Mouse (Mus musculus) midbrain, embryonic 11.5 days (tissue): ENCODE measurements around the gene Yae1d1. TPM values are rescaled to one million over a fixed set of nuclear protein-coding genes. Genes with fewer than 3 reads are reported as not detected.
"Not testable (repeated sequence)": the region's sequence is repeated elsewhere in the genome, so short reads cannot be mapped to it uniquely, and the experiment has no call there.

Experiments used
- ATAC-seq: fragments of 200-750 bp; cut with Nextera tagmentation; 2 replicates; pipeline ENCODE4 v1.8.0; 2017; ENCODE audit warnings: moderate TSS enrichment, moderate library complexity; ENCODE audit not compliant: low FRiP score
- DNase-seq: peaks from one replicate; pipeline ENCODE4 v3.0.0; 2015; ENCODE audit warnings: low spot score; ENCODE audit errors: missing footprints
- H3K27ac ChIP-seq: fragments of 300-500 bp; sonication (generic); 2 replicates; pipeline ENCODE4 v1.5.1; 2014; ENCODE audit warnings: low read depth, low read length
- H3K27me3 ChIP-seq: fragments of 300-500 bp; sonication (generic); 2 replicates; pipeline ENCODE4 v1.6.1; 2014; ENCODE audit warnings: mild to moderate bottlenecking, low read length, moderate library complexity, mixed read lengths; ENCODE audit not compliant: control insufficient read depth, insufficient read depth
- H3K36me3 ChIP-seq: fragments of 300-500 bp; sonication (generic); 2 replicates; pipeline ENCODE4 v1.6.1; 2014; ENCODE audit warnings: mild to moderate bottlenecking, low read length, moderate library complexity, mixed read lengths; ENCODE audit not compliant: control insufficient read depth, insufficient read depth
- H3K4me1 ChIP-seq: fragments of 300-500 bp; sonication (generic); 2 replicates; pipeline ENCODE4 v1.6.1; 2014; ENCODE audit warnings: low read length; ENCODE audit not compliant: control insufficient read depth, insufficient read depth
- H3K4me2 ChIP-seq: fragments of 300-500 bp; sonication (generic); 2 replicates; pipeline ENCODE4 v1.6.1; 2014; ENCODE audit warnings: mild to moderate bottlenecking, moderate library complexity
- H3K4me3 ChIP-seq: fragments of 300-500 bp; sonication (generic); 2 replicates; pipeline ENCODE4 v1.5.1; 2014; ENCODE audit warnings: low read depth, low read length
- H3K9ac ChIP-seq: fragments of 300-500 bp; sonication (generic); 2 replicates; pipeline ENCODE4 v1.6.1; 2014; ENCODE audit warnings: low read length
- H3K9me3 ChIP-seq: fragments of 300-500 bp; sonication (generic); 2 replicates; pipeline ENCODE4 v1.6.1; 2016; ENCODE audit warnings: low read length; ENCODE audit not compliant: control insufficient read depth
- WGBS: fragments of 180-500 bp; shearing (Covaris S2); extraction: QIAGEN DNeasy Blood & Tissue Kit; methylation state at CpG from one replicate; pipeline ENCODE4 v1.1.7; 2014; 5-methylcytosine and 5-hydroxymethylcytosine counted together
- polyA plus RNA-seq: library from polyadenylated mRNA; unstranded; fragments of >200 nt; fragmentation: Nextera tagmentation; extraction: Ambion mirVana; gene quantifications from 2 replicates; pipeline ENCODE4 v1.2.1, GENCODE M21; 2014

The Yae1d1 gene
- polyA plus RNA-seq, 1 experiment from 2014 or later: 93.0 TPM

GRCm38 (mm10) chr13:17976854-17977739, 16.1 kb downstream of the Yae1d1 start:
- Histone ChIP-seq H3K27me3 (no peaks in the 10 kb centered on the region), H3K4me1 (no peaks in the 10 kb centered on the region), H3K27ac (no peak overlapping the region), H3K4me2 (no peak overlapping the region), H3K4me3 (no peak overlapping the region), H3K36me3 (no peaks in the 10 kb centered on the region), H3K9ac (no peak overlapping the region), H3K9me3 (no peaks in the 10 kb centered on the region)
- ATAC-seq (no peak), DNase-seq (no peak)
- WGBS: 83% methylated on average over 8 of the region's 8 CpGs

GRCm38 (mm10) chr13:17975891-17976290, 17.3 kb downstream of the Yae1d1 start:
- ATAC-seq: no peak

GRCm38 (mm10) chr13:17975457-17975856, 17.7 kb downstream of the Yae1d1 start:
- WGBS: 84% methylated on average over 1 of the region's 1 CpGs
- H3K27ac ChIP-seq: no peak overlapping the region
- no peaks in the 10 kb centered on the region for H3K27me3 ChIP-seq
- no peak overlapping the region for H3K4me3 ChIP-seq
- no peak for ATAC-seq
- H3K4me2 ChIP-seq: no peak overlapping the region
- no peak overlapping the region for H3K9ac ChIP-seq
- H3K9me3 ChIP-seq: no peaks in the 10 kb centered on the region
- no peak for DNase-seq
- no peaks in the 10 kb centered on the region for H3K4me1 ChIP-seq
- H3K36me3 ChIP-seq: no peaks in the 10 kb centered on the region

More at GRCm38 (mm10) chr13:17975891-17976290, 17.3 kb downstream of the Yae1d1 start:
- Histone ChIP-seq H3K9me3 (no peaks in the 10 kb centered on the region), H3K9ac (no peak overlapping the region), H3K36me3 (no peaks in the 10 kb centered on the region), H3K4me1 (no peaks in the 10 kb centered on the region), H3K27me3 (no peaks in the 10 kb centered on the region), H3K4me2 (no peak overlapping the region), H3K4me3 (no peak overlapping the region), H3K27ac (no peak overlapping the region)
- DNase-seq: no peak
- WGBS: 75% methylated on average over 2 of the region's 2 CpGs

- Histone ChIP-seq H3K9me3 (no peaks in the 10 kb centered on the region), H3K4me1 (no peaks in the 10 kb centered on the region), H3K4me2 (no peak overlapping the region), H3K36me3 (no peaks in the 10 kb centered on the region), H3K4me3 (no peak overlapping the region), H3K27me3 (no peaks in the 10 kb centered on the region), H3K27ac (no peak overlapping the region), H3K9ac (no peak overlapping the region)
- 94% methylated on average over 9 of the region's 9 CpGs for WGBS
- ATAC-seq (no peak), DNase-seq (no peak)
Measured at GRCm38 (mm10) chr13:17974734-17975133, 18.4 kb downstream of the Yae1d1 start.

GRCm38 (mm10) chr13:17960613-17961012, 32.5 kb downstream of the Yae1d1 start:
- Histone ChIP-seq H3K9ac (no peak overlapping the region), H3K36me3 (no peaks in the 10 kb centered on the region), H3K4me3 (no peak overlapping the region), H3K27me3 (no peaks in the 10 kb centered on the region), H3K4me2 (no peak overlapping the region), H3K27ac (no peak overlapping the region), H3K4me1 (no peaks in the 10 kb centered on the region), H3K9me3 (no peaks in the 10 kb centered on the region)
- DNase-seq: no peak
- 83% methylated on average over 7 of the region's 7 CpGs for whole genome bisulfite sequencing
- ATAC-seq: no peak

GRCm38 (mm10) chr13:17954282-17954681, 38.9 kb downstream of the Yae1d1 start:
- Histone ChIP-seq H3K9ac (no peak overlapping the region), H3K36me3 (no peaks in the 10 kb centered on the region), H3K4me2 (no peak overlapping the region), H3K27ac (no peak overlapping the region), H3K4me1 (no peaks in the 10 kb centered on the region), H3K27me3 (no peaks in the 10 kb centered on the region), H3K9me3 (no peaks in the 10 kb centered on the region), H3K4me3 (no peak overlapping the region)
- DNase-seq (no peak), ATAC-seq (no peak)
- WGBS: 54% methylated on average over 1 of the region's 1 CpGs

GRCm38 (mm10) chr13:17950581-17950980, 42.6 kb downstream of the Yae1d1 start:
- WGBS: 93% methylated on average over 8 of the region's 8 CpGs
- ATAC-seq: not testable (repeated sequence)

GRCm38 (mm10) chr13:17949555-17949954, 43.6 kb downstream of the Yae1d1 start:
- Histone ChIP-seq H3K27ac (no peak overlapping the region), H3K9me3 (no peaks in the 10 kb centered on the region), H3K4me1 (no peaks in the 10 kb centered on the region), H3K4me3 (no peak overlapping the region), H3K27me3 (no peaks in the 10 kb centered on the region), H3K4me2 (no peak overlapping the region), H3K9ac (no peak overlapping the region), H3K36me3 (no peaks in the 10 kb centered on the region)
- DNase-seq: no peak
- WGBS: 78% methylated on average over 18 of the region's 18 CpGs
- ATAC-seq: no peak

More at GRCm38 (mm10) chr13:17950581-17950980, 42.6 kb downstream of the Yae1d1 start:
- not testable (repeated sequence) for H3K36me3 ChIP-seq, DNase-seq, H3K9me3 ChIP-seq, H3K4me1 ChIP-seq, H3K27ac ChIP-seq, H3K27me3 ChIP-seq, H3K4me2 ChIP-seq, H3K9ac ChIP-seq, H3K4me3 ChIP-seq

GRCm38 (mm10) chr13:17944078-17944917, 48.9 kb downstream of the Yae1d1 start, which contains the start of gene Rala:
Rala (minus strand) TSS chr13:17944239.
- Histone ChIP-seq H3K9me3 (no peaks in the 10 kb centered on the region), H3K36me3 (no peaks in the 10 kb centered on the region), H3K4me2 (peak within 1 kb of the TSS; percentile 81), H3K9ac (peak within 1 kb of the TSS; percentile 90), H3K4me3 (peak within 1 kb of the TSS; percentile 94), H3K4me1 (peaks cover 10% of the 10 kb centered on the region), H3K27me3 (no peaks in the 10 kb centered on the region), H3K27ac (peak within 1 kb of the TSS; percentile 93)
- ATAC-seq (peak; percentile 100), DNase-seq (peak; percentile 99)
- 14% methylated on average over 38 of the region's 69 CpGs for WGBS
